Comparison of ENCODE assay signal across 22 mouse cellular contexts in the genomic region with DNA sequence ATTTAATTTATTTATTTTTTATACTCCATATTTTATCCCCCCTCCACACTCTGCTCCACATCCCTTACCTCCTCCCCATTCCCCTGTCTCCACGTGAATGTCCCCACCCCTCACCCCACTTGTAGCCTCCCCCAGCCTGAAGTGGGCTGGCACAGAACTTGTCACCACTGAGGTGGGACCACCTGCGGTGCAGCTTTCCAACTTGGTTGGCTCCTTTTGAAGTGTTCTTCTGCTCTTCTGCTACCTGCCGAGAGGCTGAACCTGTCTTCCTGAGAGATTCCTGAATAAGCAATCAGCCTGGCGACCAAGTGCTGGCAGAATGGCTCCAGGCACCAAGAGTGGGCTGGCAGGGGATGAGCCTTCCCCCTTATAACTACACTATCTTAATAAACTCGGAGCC. TPM values are rescaled to one million over a fixed set of nuclear protein-coding genes. Genes with fewer than 3 reads are reported as not detected.
DNase-seq lines count a peak whose midpoint lies in the region; ATAC-seq lines count a peak whose summit lies in the region.
"Had no signal": no experiment of that assay in that cellular context is flagged by ENCODE, and none has a peak within 500 bp of the region (broad histone marks: within the 10 kb centered on the region; RNA-seq: fewer than 3 reads in every experiment).

No protein-coding gene starts in this region.

- no peaks in the 10 kb centered on the region for H3K4me1 ChIP-seq in heart, embryonic 10.5 days
- H3K4me1 ChIP-seq in heart, embryonic 14.5 days (ENCODE audit: control insufficient read depth in 2 of 2, insufficient read depth in 2 of 2, low read length in 2 of 2), result no peaks in the 10 kb centered on the region
- no peaks in the 10 kb centered on the region for H3K4me1 ChIP-seq in hindbrain, embryonic 14.5 days (replicated peaks; ENCODE audit: control insufficient read depth, insufficient read depth, low read length)
- no peaks in the 10 kb centered on the region for H3K4me1 ChIP-seq in hindbrain, embryonic 11.5 days (replicated peaks; ENCODE audit: control insufficient read depth, insufficient read depth, low read length)
- H3K4me1 ChIP-seq: embryonic facial prominence, embryonic 13.5 days; forebrain, embryonic 13.5 days; hindbrain, embryonic 15.5 days; kidney, embryonic 15.5 days had no signal

- ATAC-seq in heart, embryonic 14.5 days (ENCODE audit: insufficient number of reproducible peaks, insufficient read depth, low FRiP score, low read depth), result no peak
- ATAC-seq in hindbrain, embryonic 14.5 days (ENCODE audit: low FRiP score), result no peak
- no peak for ATAC-seq in hindbrain, embryonic 11.5 days (ENCODE audit: low FRiP score)
- ATAC-seq: activated CD4-positive, CD25-positive, alpha-beta regulatory T cell, adult 4 months; forebrain, embryonic 13.5 days; forebrain, postnatal 0 days; intestine, embryonic 16.5 days had no signal

- DNase-seq in heart, embryonic 10.5 days (ENCODE audit: low spot score), result no peak
- DNase-seq in heart, adult 18-20 months, result no peak
- DNase-seq in heart, postnatal 4 days, result no peak
- peak; percentile 14 for DNase-seq in hindbrain, embryonic 14.5 days (ENCODE audit: low spot score)
- DNase-seq in hindbrain, embryonic 11.5 days (ENCODE audit: low spot score), result no peak
- DNase-seq in R1 (ENCODE audit: low read depth, low spot score), result peak; percentile 91
- no peak for DNase-seq in retina, embryonic 14.5 days (ENCODE audit: low spot score)
- DNase-seq: adrenal gland, postnatal 14 days; cerebellum, adult 11-12 months; cerebellum, adult 9-10 months; cerebellum, postnatal 25 days; forebrain, postnatal 0 days; gastrocnemius, postnatal 14 days; kidney, adult 2 months had no signal

- no peaks in the 10 kb centered on the region for H3K9me3 ChIP-seq in heart, embryonic 10.5 days
- no peaks in the 10 kb centered on the region for H3K9me3 ChIP-seq in heart, embryonic 14.5 days (ENCODE audit: control insufficient read depth, low read length)
- H3K9me3 ChIP-seq in hindbrain, embryonic 14.5 days (ENCODE audit: control insufficient read depth, low read length), result no peaks in the 10 kb centered on the region
- H3K9me3 ChIP-seq in hindbrain, embryonic 11.5 days (ENCODE audit: control insufficient read depth, low read length), result no peaks in the 10 kb centered on the region
- H3K9me3 ChIP-seq: forebrain, embryonic 13.5 days; G1E; hindbrain, embryonic 15.5 days; kidney, embryonic 15.5 days had no signal

- 47% methylated on average over 5 of the region's 5 CpGs for WGBS in heart, embryonic 10.5 days
- whole genome bisulfite sequencing in heart, embryonic 14.5 days, result 57% methylated on average over 5 of the region's 5 CpGs
- 53% methylated on average over 5 of the region's 5 CpGs for WGBS in hindbrain, embryonic 14.5 days
- WGBS in hindbrain, embryonic 11.5 days, result 50% methylated on average over 5 of the region's 5 CpGs

- no peak overlapping the region for H3K27ac ChIP-seq in heart, embryonic 10.5 days
- H3K27ac ChIP-seq in heart, embryonic 14.5 days (replicated peaks in 1 of 2; ENCODE audit: control insufficient read depth in 1 of 2, insufficient read depth in 1 of 2, low read depth in 2 of 2, low read length in 2 of 2), result no peak overlapping the region
- H3K27ac ChIP-seq in hindbrain, embryonic 14.5 days, result no peak overlapping the region
- H3K27ac ChIP-seq in hindbrain, embryonic 11.5 days (ENCODE audit: low read depth, low read length), result no peak overlapping the region
- H3K27ac ChIP-seq: embryonic facial prominence, embryonic 13.5 days; forebrain, embryonic 13.5 days; hindbrain, embryonic 15.5 days; kidney, embryonic 15.5 days had no signal

- H3K9ac ChIP-seq in heart, embryonic 14.5 days (ENCODE audit: low read length), result no peak overlapping the region
- no peak overlapping the region for H3K9ac ChIP-seq in hindbrain, embryonic 14.5 days
- H3K9ac ChIP-seq in hindbrain, embryonic 11.5 days (ENCODE audit: low read depth, low read length), result no peak overlapping the region
- H3K9ac ChIP-seq: embryonic facial prominence, embryonic 13.5 days; forebrain, embryonic 13.5 days; forebrain, postnatal 0 days; hindbrain, embryonic 15.5 days; kidney, embryonic 15.5 days had no signal

- no peaks in the 10 kb centered on the region for H3K36me3 ChIP-seq in heart, embryonic 10.5 days
- H3K36me3 ChIP-seq in heart, embryonic 14.5 days (ENCODE audit: control insufficient read depth, insufficient read depth, low read length), result no peaks in the 10 kb centered on the region
- no peaks in the 10 kb centered on the region for H3K36me3 ChIP-seq in hindbrain, embryonic 14.5 days (replicated peaks; ENCODE audit: control insufficient read depth, insufficient read depth)
- H3K36me3 ChIP-seq in hindbrain, embryonic 11.5 days (ENCODE audit: control insufficient read depth, insufficient read depth, low read length), result no peaks in the 10 kb centered on the region
- H3K36me3 ChIP-seq: embryonic facial prominence, embryonic 13.5 days; G1E; hindbrain, embryonic 15.5 days; kidney, embryonic 15.5 days had no signal

- no peaks in the 10 kb centered on the region for H3K27me3 ChIP-seq in heart, embryonic 10.5 days (ENCODE audit: insufficient read depth, poor library complexity, severe bottlenecking)
- H3K27me3 ChIP-seq in heart, embryonic 14.5 days (ENCODE audit: control insufficient read depth, insufficient read depth, low read length), result no peaks in the 10 kb centered on the region
- no peaks in the 10 kb centered on the region for H3K27me3 ChIP-seq in hindbrain, embryonic 14.5 days (ENCODE audit: control insufficient read depth, insufficient read depth, low read length)
- no peaks in the 10 kb centered on the region for H3K27me3 ChIP-seq in hindbrain, embryonic 11.5 days (ENCODE audit: control insufficient read depth, insufficient read depth, low read length)
- H3K27me3 ChIP-seq: embryonic facial prominence, embryonic 13.5 days; forebrain, embryonic 13.5 days; hindbrain, embryonic 15.5 days; kidney, embryonic 15.5 days had no signal

- peak overlapping the region; percentile 41 for H3K4me2 ChIP-seq in heart, embryonic 14.5 days (ENCODE audit: low read length)
- no peak overlapping the region for H3K4me2 ChIP-seq in hindbrain, embryonic 14.5 days (replicated peaks)
- no peak overlapping the region for H3K4me2 ChIP-seq in hindbrain, embryonic 11.5 days (replicated peaks; ENCODE audit: low read depth, low read length)
- H3K4me2 ChIP-seq: hindbrain, embryonic 15.5 days; kidney, embryonic 15.5 days had no signal

- H3K4me3 ChIP-seq in heart, embryonic 10.5 days, result peak overlapping the region; percentile 18; the same call in 1 of the 2 replicates
- no peak overlapping the region for H3K4me3 ChIP-seq in heart, embryonic 14.5 days (ENCODE audit: control insufficient read depth in 1 of 2, insufficient read depth in 1 of 2, low read depth in 1 of 2, low read length in 2 of 2)
- no peak overlapping the region for H3K4me3 ChIP-seq in hindbrain, embryonic 14.5 days (replicated peaks; ENCODE audit: low read length)
- H3K4me3 ChIP-seq in hindbrain, embryonic 11.5 days (ENCODE audit: low read depth, low read length), result no peak overlapping the region
- H3K4me3 ChIP-seq: embryonic facial prominence, embryonic 13.5 days; forebrain, embryonic 13.5 days; hindbrain, embryonic 15.5 days; kidney, embryonic 15.5 days had no signal

RNA-seq across cellular contexts. Expression of gene Pon2, which starts 35.8 kb away (rescaled TPM):
- polyA plus RNA-seq in heart, embryonic 10.5 days (2016; fragmentation: Nextera tagmentation; extraction: Ambion mirVana), result 36.8 and 37.9 TPM in 2 replicates
- total RNA-seq in heart, adult 18-20 months (2021), result 10 to 100 TPM; 16.7 to 17.6 TPM
- 47.8 and 49.1 TPM in 2 replicates for polyA plus RNA-seq in heart, embryonic 14.5 days (2014; fragmentation: Nextera tagmentation; extraction: Ambion mirVana)
- 10 to 100 TPM; 22.8 to 24.7 TPM for total RNA-seq in heart, postnatal 4 days (2021)
- 27.6 and 31.5 TPM in 2 replicates for polyA plus RNA-seq in hindbrain, embryonic 14.5 days (2014; fragmentation: Nextera tagmentation; extraction: Ambion mirVana)
- polyA plus RNA-seq in hindbrain, embryonic 11.5 days (2014; fragmentation: Nextera tagmentation; extraction: Ambion mirVana), result 31.2 and 33.0 TPM in 2 replicates

RNA-seq across cellular contexts. Expression of gene Asb4, which starts 49.2 kb away (rescaled TPM):
- 60.7 and 132 TPM in 2 replicates for polyA plus RNA-seq in heart, embryonic 10.5 days (2016; fragmentation: Nextera tagmentation; extraction: Ambion mirVana)
- 1 to 10 TPM; 3.9 to 5.1 TPM for total RNA-seq in heart, adult 18-20 months (2021)
- polyA plus RNA-seq in heart, embryonic 14.5 days (2014; fragmentation: Nextera tagmentation; extraction: Ambion mirVana), result 33.8 and 36.8 TPM in 2 replicates
- total RNA-seq in heart, postnatal 4 days (2021), result 10 to 100 TPM; 10.6 to 15.5 TPM
- 17.1 and 18.7 TPM in 2 replicates for polyA plus RNA-seq in hindbrain, embryonic 14.5 days (2014; fragmentation: Nextera tagmentation; extraction: Ambion mirVana)
- 24.5 and 28.7 TPM in 2 replicates for polyA plus RNA-seq in hindbrain, embryonic 11.5 days (2014; fragmentation: Nextera tagmentation; extraction: Ambion mirVana)
- total RNA-seq: G1E had no signal
- polyA plus RNA-seq: activated CD4-positive, CD25-positive, alpha-beta regulatory T cell, adult 4 months had no signal

Comparison
In these comparisons a context has a peak if more than half of its experiments do, and no peak if none do; other contexts are left out.
1. DNase-seq: peak in hindbrain, embryonic 14.5 days (single experiment) and R1 (single experiment); none in heart, embryonic 10.5 days (single experiment), heart, adult 18-20 months (0 of 2), heart, postnatal 4 days (single experiment), hindbrain, embryonic 11.5 days (single experiment) and retina, embryonic 14.5 days (single experiment).